Mouse (Mus musculus): ENCODE measurements around the gene Ybey. TPM values are rescaled to one million over a fixed set of nuclear protein-coding genes. Genes with fewer than 3 reads are reported as not detected.

The Ybey gene
- polyA plus RNA-seq (2012; rRNA removed; ENCODE audit: low replicate concordance) = 2.7 and 3.1 TPM in 2 replicates

GRCm38 (mm10) chr10:76468203-76469162 is at the start of gene Ybey, which contains the start of gene Mcm3ap:
TSS of gene Ybey (minus strand) at chr10:76469114.
TSS of gene Mcm3ap (plus strand) at chr10:76468927.

GRCm38 (mm10) chr10:76448851-76449250 is 20.1 kb downstream of the Ybey start, which contains the start of gene 2610028H24Rik:
TSS of gene 2610028H24Rik (plus strand) at chr10:76449081.

GRCm38 (mm10) chr10:76442178-76443088 is 26.5 kb downstream of the Ybey start, which contains the start of gene Pcnt:
TSS of gene Pcnt (minus strand) at chr10:76442786.

GRCm38 (mm10) chr10:76440281-76440680 is 28.6 kb downstream of the Ybey start, which contains the start of gene AC141477.1:
TSS of gene AC141477.1 (minus strand) at chr10:76440444.

Other genes starting within 250 kb of the Ybey start
- gene Prmt2, start 231.2 kb downstream of the Ybey start, polyA plus RNA-seq (2012; rRNA removed; ENCODE audit: low replicate concordance) = 31.8 and 36.6 TPM in 2 replicates
- 2.2 and 13.8 TPM in 2 replicates for gene S100b, start 215.3 kb downstream of the Ybey start, polyA plus RNA-seq (2012; rRNA removed; ENCODE audit: low replicate concordance)
- gene Dip2a, start 123.8 kb downstream of the Ybey start, polyA plus RNA-seq (2012; rRNA removed; ENCODE audit: low replicate concordance) = 14.6 and 16.3 TPM in 2 replicates
- not detected in 2 replicates for gene AC141477.1, start 28.7 kb downstream of the Ybey start, polyA plus RNA-seq (2012; rRNA removed; ENCODE audit: low replicate concordance)
- gene Pcnt, start 26.3 kb downstream of the Ybey start, polyA plus RNA-seq (2012; rRNA removed; ENCODE audit: low replicate concordance) = 13.6 and 14.3 TPM in 2 replicates
- gene 2610028H24Rik, start 20.0 kb downstream of the Ybey start, polyA plus RNA-seq (2012; rRNA removed; ENCODE audit: low replicate concordance) = 1.1 TPM in 1 of 2 replicates, not detected in the other
- 17.2 and 23.3 TPM in 2 replicates for gene Mcm3ap, start 187 bp downstream of the Ybey start, polyA plus RNA-seq (2012; rRNA removed; ENCODE audit: low replicate concordance)
- gene Lss, start 62.5 kb upstream of the Ybey start, polyA plus RNA-seq (2012; rRNA removed; ENCODE audit: low replicate concordance) = 36.0 and 41.4 TPM in 2 replicates
- 0.09 and 0.17 TPM in 2 replicates for gene Spatc1l, start 93.2 kb upstream of the Ybey start, polyA plus RNA-seq (2012; rRNA removed; ENCODE audit: low replicate concordance)
- gene Ftcd, start 106.5 kb upstream of the Ybey start, polyA plus RNA-seq (2012; rRNA removed; ENCODE audit: low replicate concordance) = 0.03 and 1.7 TPM in 2 replicates
- gene Col6a2, start 154.5 kb upstream of the Ybey start, polyA plus RNA-seq (2012; rRNA removed; ENCODE audit: low replicate concordance) = 297 and 298 TPM in 2 replicates